Mouse (Mus musculus) stomach, postnatal 0 days (tissue): ENCODE results near the gene Zdhhc19.

Experiments
- CTCF ChIP-seq: IDR thresholded peaks from 2 replicates; pipeline ENCODE4 v1.5.1; 2016; ENCODE audit warnings: antibody characterized with exemption, low read depth, mild to moderate bottlenecking, moderate library complexity
- EP300 ChIP-seq: optimal IDR thresholded peaks from 2 replicates; pipeline ENCODE3; 2016; ENCODE audit warnings: antibody characterized with exemption

GRCm38 (mm10) chr16:32508035-32508434 lies 12.0 kb downstream of the Zdhhc19 start:
- TF ChIP-seq CTCF (no peak), EP300 (no peak)
